Mouse (Mus musculus) kidney, postnatal 4 days (tissue): ENCODE results near the gene Hspa12a.
A peak's percentile ranks its signal among the peaks of the same experiment; 100 is the strongest.

ENCODE experiments used
- DNase-seq, 2 experiments: peaks; one replicate each; pipeline ENCODE4 v3.0.0; 2021; ENCODE audit warnings: mixed read lengths in 2 of 2

Hspa12a gene

GRCm38 (mm10) chr19:58859831-58860254 lies 83.6 kb downstream of the Hspa12a start:
- DNase-seq = peak; percentile 61 to 68

DNA sequence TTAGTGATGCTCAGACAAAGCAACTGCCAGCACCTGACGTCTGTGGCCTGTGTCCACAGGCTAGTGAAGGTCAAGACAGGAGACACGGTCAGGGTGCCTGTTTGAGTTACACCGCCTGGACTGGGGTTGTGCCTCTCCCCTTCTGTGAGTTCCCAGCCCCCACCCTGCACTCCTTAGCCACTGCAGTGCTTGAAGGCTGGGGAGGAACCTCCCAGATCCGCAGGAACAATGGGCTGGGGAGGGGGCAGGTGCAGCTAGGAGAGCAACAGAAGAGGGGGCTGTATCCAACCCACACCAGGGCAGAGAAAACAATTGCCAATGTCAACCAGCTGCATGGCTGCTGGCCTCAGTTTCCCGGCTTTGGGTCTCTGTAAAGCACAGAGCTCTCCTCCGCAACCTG lies 84.1 kb downstream of the Hspa12a start:
- peak in 1 of 2 experiments; percentile 42 for DNase-seq

GRCm38 (mm10) chr19:58856129-58856855 lies 87.2 kb downstream of the Hspa12a start:
- no peak for DNase-seq

GRCm38 (mm10) chr19:58854899-58855298 lies 88.6 kb downstream of the Hspa12a start:
- DNase-seq = no peak

DNA sequence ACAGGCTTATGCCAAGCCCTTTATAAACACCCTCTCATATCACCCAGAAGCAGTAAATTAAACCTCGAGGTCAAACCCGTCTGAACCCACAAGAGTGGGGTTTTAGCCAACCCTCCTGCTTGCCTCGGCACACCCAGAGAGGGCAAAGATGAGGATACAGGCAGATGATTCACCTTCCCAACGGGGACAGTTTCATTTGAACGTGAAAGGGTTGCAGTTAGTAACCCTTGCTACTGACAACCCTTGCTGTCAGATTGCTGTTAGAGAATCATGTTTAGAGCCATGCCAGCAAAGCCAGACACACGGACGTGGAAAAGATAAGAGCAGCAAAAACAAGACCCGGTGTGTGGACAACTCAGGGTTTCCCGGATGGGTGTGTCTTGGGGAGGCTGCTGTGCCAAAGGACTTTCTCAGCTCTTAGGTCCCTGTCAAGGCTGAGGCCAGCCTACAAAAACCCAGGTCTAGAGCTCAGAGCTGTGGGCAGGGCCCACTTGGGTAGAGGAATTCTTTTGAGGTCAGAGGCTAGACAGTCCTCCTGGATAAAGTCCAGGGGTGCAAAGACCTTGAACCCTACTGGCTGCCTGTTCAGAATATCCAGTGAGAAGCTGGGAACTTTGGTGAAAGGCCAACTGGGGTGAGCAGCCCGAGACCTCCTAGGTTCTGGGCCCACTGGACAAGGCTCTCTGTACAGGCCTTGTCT lies 90.3 kb downstream of the Hspa12a start:
- DNase-seq = peak in 1 of 2 experiments; percentile 32

DNA sequence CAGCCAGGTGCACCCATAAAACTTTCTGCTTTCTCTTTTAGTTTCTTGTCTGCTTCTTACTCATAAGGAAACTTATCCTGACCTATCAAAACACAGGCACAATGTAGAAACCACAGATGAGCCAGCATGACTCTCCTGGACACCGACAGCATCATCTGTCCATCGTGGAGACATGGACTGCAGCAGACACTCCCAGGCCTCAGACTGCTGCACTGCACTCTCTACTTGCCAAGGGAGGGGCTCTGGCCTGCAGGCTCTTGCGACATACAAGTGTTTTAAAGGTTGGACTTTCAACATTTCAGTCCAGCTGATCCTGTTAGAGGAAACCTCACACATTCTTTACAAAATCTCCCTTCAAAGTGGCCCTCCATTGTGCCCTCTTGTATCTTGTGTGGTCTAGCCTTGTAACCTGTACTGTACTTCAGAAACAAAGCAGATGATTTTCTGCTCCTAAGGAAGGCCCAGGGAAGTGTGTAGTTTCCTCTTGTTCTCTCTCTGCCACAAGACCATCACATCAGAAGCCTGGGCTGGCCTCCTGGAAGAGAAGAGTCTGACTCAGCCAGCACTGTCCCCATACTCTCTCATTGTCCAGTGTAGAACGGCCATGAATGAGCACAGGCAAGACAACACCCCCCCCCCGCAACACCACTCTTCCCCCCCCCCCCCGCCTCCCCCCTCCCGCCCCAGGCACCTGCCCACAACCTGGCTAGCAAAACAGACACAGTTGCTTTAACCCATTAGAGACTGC lies 92.6 kb downstream of the Hspa12a start:
- no peak for DNase-seq

GRCm38 (mm10) chr19:58849333-58850131 lies 93.9 kb downstream of the Hspa12a start:
- peak in 1 of 2 experiments; percentile 29 for DNase-seq

DNA sequence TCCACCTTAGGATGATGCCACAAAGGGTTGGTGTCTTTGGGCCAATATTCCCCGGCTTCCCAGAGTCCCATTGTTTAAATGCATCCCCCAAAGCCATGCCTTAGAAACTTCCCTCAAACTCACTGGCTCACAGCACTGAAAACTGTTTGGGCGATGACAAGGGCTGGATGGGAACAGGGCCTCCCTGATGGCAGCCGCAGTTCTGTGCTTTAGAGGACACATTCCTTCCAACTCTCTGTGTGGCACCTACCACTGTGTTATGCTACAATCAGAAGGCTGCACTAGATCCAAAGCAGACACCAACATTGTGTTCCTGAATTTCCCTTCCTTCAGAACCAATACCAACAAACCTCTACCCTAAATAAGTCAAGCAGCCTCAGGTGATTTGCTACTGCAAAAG lies 99.8 kb downstream of the Hspa12a start:
- no peak for DNase-seq

- DNase-seq = no peak
Observed at GRCm38 (mm10) chr19:58840721-58841271, 102.7 kb downstream of the Hspa12a start.

DNA sequence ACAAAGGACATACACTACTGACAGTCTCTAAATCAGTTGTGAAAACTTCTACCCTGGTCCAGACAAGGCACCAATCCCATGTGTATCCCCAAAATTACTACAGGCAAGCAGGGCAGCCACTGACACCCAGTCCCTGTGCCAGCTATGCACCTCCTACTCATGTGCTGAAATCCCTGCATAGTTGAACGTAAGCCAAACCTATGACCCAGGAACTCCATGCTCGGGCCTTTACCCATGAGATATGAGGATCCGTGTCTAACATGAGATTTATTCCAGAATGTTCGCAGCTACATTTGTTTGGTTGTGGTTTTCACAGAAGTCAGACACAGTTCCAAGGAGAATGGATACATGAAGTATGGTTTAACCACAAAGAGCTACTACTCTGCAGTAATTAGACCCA lies 103.6 kb downstream of the Hspa12a start:
- DNase-seq = no peak

- DNase-seq = no peak
Observed at GRCm38 (mm10) chr19:58839345-58839744, 104.1 kb downstream of the Hspa12a start.

DNA sequence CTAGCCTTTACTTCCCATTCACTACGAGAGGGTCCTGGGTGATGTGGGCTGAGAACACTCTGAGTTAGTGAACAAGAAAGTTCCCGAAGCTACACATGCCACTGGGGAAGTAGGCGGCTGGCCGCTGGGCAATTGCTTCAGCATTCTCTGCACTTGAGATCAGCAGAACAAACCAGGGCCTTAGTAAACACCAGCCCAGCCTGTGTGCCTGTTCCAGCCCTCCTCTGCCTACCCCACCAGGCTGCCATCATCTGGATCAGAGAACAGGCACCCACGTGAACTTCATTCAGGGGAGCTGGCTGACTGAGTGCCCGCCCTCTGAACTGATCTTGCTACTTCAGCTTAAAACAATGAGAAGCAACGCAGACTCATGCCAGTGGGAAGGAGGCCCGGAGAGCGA lies 104.7 kb downstream of the Hspa12a start:
- DNase-seq = no peak

DNA sequence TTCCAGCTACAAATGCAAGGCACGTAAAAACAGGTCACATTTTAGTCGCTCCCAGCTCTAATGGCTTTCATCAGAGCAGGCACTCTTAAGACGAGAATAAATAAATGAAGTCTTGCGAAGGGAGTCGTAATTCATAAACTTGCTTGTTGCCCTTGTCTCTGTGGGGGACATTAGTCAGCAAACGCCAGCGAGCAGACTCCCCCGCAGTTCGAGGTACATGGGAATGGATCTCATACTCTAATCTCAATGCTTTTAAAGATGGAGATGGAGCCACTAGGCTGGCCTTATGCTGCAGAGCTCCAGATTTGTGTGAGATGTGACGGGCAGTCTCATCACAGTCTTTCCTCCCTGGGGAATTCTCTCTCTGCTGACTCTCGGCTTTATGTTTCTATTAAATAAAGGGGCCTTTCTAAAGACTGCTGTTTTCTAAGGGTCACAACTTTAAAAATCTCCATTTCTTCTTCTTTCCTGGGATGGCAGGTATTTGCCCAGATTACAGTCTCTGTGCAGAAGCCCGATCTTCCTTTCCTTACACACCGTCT lies 109.7 kb downstream of the Hspa12a start:
- DNase-seq = peak; percentile 49 to 68

- no peak for DNase-seq
Observed at GRCm38 (mm10) chr19:58832988-58833387, 110.5 kb downstream of the Hspa12a start.

DNA sequence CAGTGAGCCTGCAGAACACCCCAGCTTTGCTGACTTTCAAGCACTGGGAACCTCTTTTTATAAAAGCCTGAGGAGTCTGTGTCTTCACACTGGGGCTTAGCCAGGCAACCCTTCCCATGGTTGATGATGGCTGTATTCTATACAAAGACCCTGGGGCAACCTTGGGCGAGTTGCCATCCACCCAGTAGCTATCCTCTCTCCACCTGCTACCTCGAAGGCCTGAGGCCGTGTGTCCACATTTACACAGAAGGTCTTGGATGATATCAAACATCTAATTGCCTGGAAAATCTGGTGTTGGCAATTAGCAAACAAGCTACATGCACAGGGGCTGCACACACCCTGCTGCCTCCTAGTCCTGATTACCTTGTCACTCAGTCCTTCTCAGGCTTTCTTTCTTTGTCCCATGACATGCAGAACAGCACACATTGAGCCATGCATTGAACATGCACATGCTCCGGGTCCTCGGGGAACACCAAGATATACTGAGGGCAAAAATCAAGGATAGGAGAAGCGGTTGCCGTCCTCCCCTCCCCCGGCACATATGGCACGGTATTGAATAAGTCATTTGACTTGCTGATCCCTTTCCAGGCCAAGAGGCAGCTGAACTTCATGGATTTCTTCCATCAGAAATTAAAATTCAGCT lies 112.1 kb downstream of the Hspa12a start:
- DNase-seq = no peak

GRCm38 (mm10) chr19:58830182-58830581 lies 113.3 kb downstream of the Hspa12a start:
- no peak for DNase-seq

- no peak for DNase-seq
Observed at GRCm38 (mm10) chr19:58829575-58829974, 113.9 kb downstream of the Hspa12a start.

DNA sequence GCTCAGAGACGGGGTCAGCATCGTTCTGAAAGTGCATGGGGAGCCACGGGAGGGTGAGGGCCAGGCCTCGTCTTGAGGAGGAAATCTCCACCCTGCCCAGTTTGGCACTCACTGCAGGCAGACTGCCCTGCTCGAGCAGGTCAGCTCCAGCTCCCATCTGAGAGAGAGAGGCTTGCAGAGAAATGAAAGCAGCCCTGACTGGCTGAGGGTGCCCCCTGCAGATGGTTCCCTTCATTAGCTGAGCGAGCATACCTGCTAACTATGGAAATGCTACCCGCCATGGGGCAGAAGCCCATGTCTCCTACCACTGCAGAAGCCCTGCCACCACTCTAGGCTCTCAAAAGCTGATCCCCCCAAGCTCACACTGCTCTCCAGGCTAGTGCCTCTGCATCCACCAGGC lies 115.8 kb downstream of the Hspa12a start:
- no peak for DNase-seq

GRCm38 (mm10) chr19:58824316-58824715 lies 119.1 kb downstream of the Hspa12a start:
- no peak for DNase-seq

GRCm38 (mm10) chr19:58823301-58823700 lies 120.2 kb downstream of the Hspa12a start:
- DNase-seq = no peak

- DNase-seq = peak; percentile 55 to 68
Observed at GRCm38 (mm10) chr19:58822454-58823200, 120.8 kb downstream of the Hspa12a start.
